Mouse (Mus musculus) retina, postnatal 7 days (tissue): ENCODE results near the gene Adamtsl3.

Source experiments
- DNase-seq: peaks from one replicate; pipeline ENCODE4 v3.0.0-alpha.2; 2012; ENCODE audit warnings: low read depth, low spot score

Gene Adamtsl3

GRCm38 (mm10) chr7:82422561-82422960 lies 87.1 kb downstream of the Adamtsl3 start:
- DNase-seq, result no peak

GRCm38 (mm10) chr7:82423602-82424001 lies 88.1 kb downstream of the Adamtsl3 start:
- DNase-seq, result no peak

GRCm38 (mm10) chr7:82424281-82424680 lies 88.8 kb downstream of the Adamtsl3 start:
- DNase-seq, result no peak

- no peak for DNase-seq
Measured at GRCm38 (mm10) chr7:82425374-82425773, 89.9 kb downstream of the Adamtsl3 start.

- DNase-seq, result no peak
Measured at GRCm38 (mm10) chr7:82429447-82429846, 94.0 kb downstream of the Adamtsl3 start.

GRCm38 (mm10) chr7:82431572-82431971 lies 96.1 kb downstream of the Adamtsl3 start:
- DNase-seq, result no peak

- DNase-seq, result no peak
Measured at GRCm38 (mm10) chr7:82433226-82433625, 97.7 kb downstream of the Adamtsl3 start.

GRCm38 (mm10) chr7:82458376-82458775 lies 122.9 kb downstream of the Adamtsl3 start:
- no peak for DNase-seq

GRCm38 (mm10) chr7:82462921-82463523 lies 127.5 kb downstream of the Adamtsl3 start:
- no peak for DNase-seq

- DNase-seq, result no peak
Measured at GRCm38 (mm10) chr7:82464364-82464763, 128.9 kb downstream of the Adamtsl3 start.

- no peak for DNase-seq
Measured at GRCm38 (mm10) chr7:82465437-82465836, 129.9 kb downstream of the Adamtsl3 start.

- DNase-seq, result no peak
Measured at GRCm38 (mm10) chr7:82476441-82477221, 141.1 kb downstream of the Adamtsl3 start.

GRCm38 (mm10) chr7:82478461-82478860 lies 143.0 kb downstream of the Adamtsl3 start:
- no peak for DNase-seq

- DNase-seq, result no peak
Measured at GRCm38 (mm10) chr7:82478861-82479755, 143.6 kb downstream of the Adamtsl3 start.

GRCm38 (mm10) chr7:82483426-82483825 lies 147.9 kb downstream of the Adamtsl3 start:
- DNase-seq, result no peak

GRCm38 (mm10) chr7:82484834-82485233 lies 149.3 kb downstream of the Adamtsl3 start:
- no peak for DNase-seq

- DNase-seq, result no peak
Measured at GRCm38 (mm10) chr7:82485344-82485954, 150.0 kb downstream of the Adamtsl3 start.

GRCm38 (mm10) chr7:82491018-82491417 lies 155.5 kb downstream of the Adamtsl3 start:
- DNase-seq, result no peak

- DNase-seq, result no peak
Measured at GRCm38 (mm10) chr7:82492881-82493280, 157.4 kb downstream of the Adamtsl3 start.

- DNase-seq, result no peak
Measured at GRCm38 (mm10) chr7:82494220-82494619, 158.7 kb downstream of the Adamtsl3 start.

- no peak for DNase-seq
Measured at GRCm38 (mm10) chr7:82497064-82497463, 161.6 kb downstream of the Adamtsl3 start.

GRCm38 (mm10) chr7:82501306-82501705 lies 165.8 kb downstream of the Adamtsl3 start:
- DNase-seq, result no peak
